Mouse (Mus musculus) thymus, adult 2 months (tissue): ENCODE data around the gene Fam107b.

ENCODE experiments used
- CTCF ChIP-seq: fragments of 200-500 bp; IDR thresholded peaks from 2 replicates; pipeline ENCODE4 v1.5.1; 2012; ENCODE audit warnings: mild to moderate bottlenecking, control low read depth, low read length, moderate library complexity, borderline replicate concordance; ENCODE audit not compliant: control insufficient read depth, poor library complexity, insufficient read depth; ENCODE audit errors: extremely low read depth
- POLR2A ChIP-seq: fragments of 200-500 bp; IDR thresholded peaks from 2 replicates; pipeline ENCODE4 v1.6.1; 2012; ENCODE audit warnings: mild to moderate bottlenecking, low read length, control low read depth, moderate library complexity; ENCODE audit not compliant: control insufficient read depth, poor library complexity, insufficient read depth; ENCODE audit errors: extremely low read depth

DNA sequence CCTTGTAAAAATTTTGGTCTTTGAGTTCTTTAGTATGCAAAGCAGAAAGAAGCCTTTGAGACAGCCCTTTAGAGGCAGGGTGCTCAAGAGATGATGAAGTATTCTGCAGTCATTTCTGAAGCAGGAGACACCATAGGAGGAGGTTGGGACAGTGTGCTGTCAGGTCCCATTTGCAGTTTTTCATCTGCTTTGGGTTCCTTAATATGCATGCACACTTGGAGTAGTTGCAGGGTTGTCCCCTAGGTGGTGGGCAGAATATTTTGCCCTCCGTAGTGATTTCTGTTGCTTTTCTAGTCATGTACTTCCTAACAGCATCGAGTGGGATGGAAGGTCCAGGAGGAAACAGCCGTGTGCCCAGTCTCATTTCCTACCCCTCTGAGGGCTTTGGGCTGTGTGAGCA is 145.1 kb downstream of the Fam107b start:
- TF ChIP-seq POLR2A (no peak), CTCF (peak; percentile 33; the same call in 1 of the 2 replicates)
